Mouse (Mus musculus) stomach, postnatal 0 days (tissue): ENCODE measurements around the gene Kndc1.

Experiments
- CTCF ChIP-seq: IDR thresholded peaks from 2 replicates; pipeline ENCODE4 v1.5.1; 2016; ENCODE audit warnings: antibody characterized with exemption, low read depth, mild to moderate bottlenecking, moderate library complexity
- EP300 ChIP-seq: optimal IDR thresholded peaks from 2 replicates; pipeline ENCODE3; 2016; ENCODE audit warnings: antibody characterized with exemption

- no peak for TF ChIP-seq CTCF
- no peak for TF ChIP-seq EP300
Measured at GRCm38 (mm10) chr7:139905261-139905660, 10.8 kb downstream of the Kndc1 start.
